Mouse (Mus musculus) ES-E14 (cell line): ENCODE data around the gene Osbpl2. TPM values are rescaled to one million over a fixed set of nuclear protein-coding genes. Genes with fewer than 3 reads are reported as not detected.

Experiments
- DNase-seq: peaks from one replicate; pipeline ENCODE4 v3.0.0-alpha.2; 2013; ENCODE audit warnings: low read depth, low spot score
- H3K27ac ChIP-seq: 2 replicates; pipeline ENCODE4 v1.5.1; 2012; ENCODE audit warnings: low read depth, mild to moderate bottlenecking, low read length, moderate library complexity, mixed read lengths; ENCODE audit not compliant: poor library complexity, insufficient read depth, severe bottlenecking
- H3K36me3 ChIP-seq: 2 replicates; pipeline ENCODE4 v1.6.1; 2012; ENCODE audit warnings: mild to moderate bottlenecking, low read length, moderate library complexity, mixed read lengths; ENCODE audit not compliant: control insufficient read depth, poor library complexity, insufficient read depth, severe bottlenecking
- H3K4me1 ChIP-seq, 2 experiments: fragments of 150-350 bp in 1 of 2; sonication (generic) in 1 of 2; 2 replicates each; pipeline ENCODE4 v1.6.1; 2012; ENCODE audit warnings: low read length in 2 of 2, mild to moderate bottlenecking in 1 of 2, mixed read lengths in 1 of 2; ENCODE audit not compliant: control insufficient read depth in 2 of 2, insufficient read depth in 2 of 2, poor library complexity in 1 of 2
- H3K4me3 ChIP-seq, 2 experiments: fragments of 150-350 bp in 1 of 2; sonication (generic) in 1 of 2; 2 replicates each; pipeline ENCODE4 v1.5.1; 2012; ENCODE audit warnings: low read length in 2 of 2, low read depth in 1 of 2, mild to moderate bottlenecking in 1 of 2, mixed read lengths in 1 of 2; ENCODE audit not compliant: insufficient read depth in 1 of 2, poor library complexity in 1 of 2, severe bottlenecking in 1 of 2
- H3K9ac ChIP-seq: 2 replicates; pipeline ENCODE4 v1.6.1; 2012; ENCODE audit warnings: low read depth, mild to moderate bottlenecking, low read length, mixed read lengths; ENCODE audit not compliant: poor library complexity, insufficient read depth, severe bottlenecking
- H3K9me3 ChIP-seq: fragments of 150-350 bp; sonication (generic); 2 replicates; pipeline ENCODE4 v1.6.1; 2012; ENCODE audit warnings: low read depth, mild to moderate bottlenecking, low read length; ENCODE audit not compliant: control insufficient read depth, insufficient read depth
- CHD2 ChIP-seq: IDR thresholded peaks from 2 replicates; pipeline ENCODE4 v1.6.1; 2014; ENCODE audit warnings: mild to moderate bottlenecking, low read depth, low read length, inconsistent platforms
- HCFC1 ChIP-seq: IDR thresholded peaks from 2 replicates; pipeline ENCODE4 v1.6.1; 2012; ENCODE audit warnings: low read length, inconsistent platforms, borderline replicate concordance; ENCODE audit not compliant: insufficient read depth
- MAFK ChIP-seq: IDR thresholded peaks from 2 replicates; pipeline ENCODE4 v1.6.1; 2014; ENCODE audit warnings: mild to moderate bottlenecking, low read depth, low read length, inconsistent platforms; ENCODE audit not compliant: insufficient read depth
- ZC3H11A ChIP-seq: IDR thresholded peaks from 2 replicates; pipeline ENCODE4 v1.6.1; 2012; ENCODE audit warnings: low read depth, mild to moderate bottlenecking, inconsistent platforms, low read length, borderline replicate concordance
- ZNF384 ChIP-seq: IDR thresholded peaks from 2 replicates; pipeline ENCODE4 v1.6.1; 2012; ENCODE audit warnings: low read depth, low read length, inconsistent platforms
- in situ Hi-C, 2 experiments: fragments of 600-800 bp; cut with MboI; formaldehyde crosslinking; loops; one replicate each; pipeline ENCODE4 v1.15.1; 2025; ENCODE audit warnings: low sequenced_read_pairs in 2 of 2, inconsistent platforms in 1 of 2; ENCODE audit not compliant: unreplicated experiment in 2 of 2
- total RNA-seq: library from RNA; depleted of rRNA; stranded (reverse); fragments of 300-350 nt; gene quantifications from 2 replicates; pipeline ENCODE4 v1.2.3, GENCODE M21; 2012

Gene Osbpl2
- total RNA-seq, 1 experiment: 12.3 TPM

DNA sequence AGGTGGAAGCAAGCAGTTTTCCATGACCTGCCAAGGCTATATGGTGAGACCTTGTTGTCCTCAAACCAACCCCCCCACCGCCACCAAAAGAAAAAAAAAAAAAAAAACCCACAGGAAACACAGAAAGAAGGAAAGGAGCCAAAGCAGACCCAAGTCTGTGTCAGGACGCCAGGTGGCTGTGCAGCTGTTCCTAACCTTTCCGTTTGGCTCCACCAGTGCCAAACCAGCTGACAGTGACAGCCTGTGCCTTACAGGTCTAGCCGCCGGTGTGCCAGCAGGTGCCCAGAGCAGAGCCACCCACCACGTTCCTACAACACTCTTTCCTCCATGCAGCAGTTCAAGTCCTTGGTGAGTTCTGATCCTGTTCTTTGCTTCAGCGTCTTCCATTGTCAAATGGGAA, 46.2 kb upstream of the Osbpl2 start:
- in situ Hi-C loops: no loop called here
- H3K27ac ChIP-seq: no peak overlapping the region
- no peak overlapping the region for H3K9ac ChIP-seq
- no peak for TF ChIP-seq MAFK
- no peak for TF ChIP-seq CHD2
- TF ChIP-seq HCFC1: no peak
- no peak for TF ChIP-seq ZNF384
- no peak for TF ChIP-seq ZC3H11A
- no peak for DNase-seq
- peaks cover 2 to 15% of the 10 kb centered on the region in 2 experiments; a peak in 2 of 4 replicates for H3K4me1 ChIP-seq
- no peak overlapping the region for H3K4me3 ChIP-seq
- no peaks in the 10 kb centered on the region for H3K9me3 ChIP-seq
- H3K36me3 ChIP-seq: peaks cover 6% of the 10 kb centered on the region; the same call in 1 of the 2 replicates

DNA sequence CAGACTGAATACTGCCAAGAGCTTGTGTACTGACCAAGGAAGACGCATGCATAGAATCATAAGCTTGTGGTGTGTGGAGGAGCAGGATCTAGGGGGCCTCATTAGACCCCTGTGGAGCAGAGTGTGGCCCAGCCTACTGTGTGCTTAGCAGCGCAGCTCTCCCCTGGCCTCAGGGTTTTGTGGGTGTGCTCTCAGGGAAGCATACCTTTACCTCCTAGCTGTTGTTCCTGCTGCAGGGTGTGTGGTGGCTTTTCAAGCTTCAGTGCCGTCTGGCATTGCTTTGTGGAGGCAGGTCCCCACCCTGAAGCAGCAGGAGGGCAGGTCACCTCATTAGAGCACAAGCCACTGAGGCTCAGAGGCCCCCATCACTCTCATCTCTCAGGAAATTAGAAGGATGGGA, 41.5 kb upstream of the Osbpl2 start:
- in situ Hi-C loops: no loop called here
- no peak overlapping the region; the same call in 1 of the 2 replicates for H3K27ac ChIP-seq
- H3K36me3 ChIP-seq: peaks cover 8% of the 10 kb centered on the region; the same call in 1 of the 2 replicates

DNA sequence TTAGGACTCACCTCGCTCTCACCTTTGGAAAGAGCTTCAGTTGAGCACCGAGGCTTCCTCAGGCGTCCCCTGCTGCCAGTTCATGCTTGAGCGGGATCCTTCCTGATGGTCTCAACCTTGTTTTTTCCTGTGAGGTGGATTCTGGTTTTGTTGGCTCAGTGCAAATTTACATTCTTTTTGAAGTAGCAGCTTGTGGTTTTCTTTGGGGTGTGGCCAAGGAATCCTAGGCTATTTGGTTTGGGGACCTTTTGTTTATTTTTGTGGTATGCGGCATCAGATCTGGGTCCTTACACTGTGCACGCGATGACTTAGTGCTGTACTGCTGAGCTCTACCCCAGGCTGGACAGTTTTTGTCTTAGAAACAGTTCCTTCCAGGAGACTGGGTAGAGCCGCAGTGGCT, 38.4 kb upstream of the Osbpl2 start:
- no peak for DNase-seq
- peaks cover 2 to 31% of the 10 kb centered on the region in 2 experiments; a peak in 3 of 4 replicates for H3K4me1 ChIP-seq
- H3K9ac ChIP-seq: no peak overlapping the region
- TF ChIP-seq ZC3H11A (no peak), CHD2 (no peak), HCFC1 (no peak), ZNF384 (no peak), MAFK (no peak)
- no peak overlapping the region for H3K4me3 ChIP-seq
- H3K27ac ChIP-seq: no peak overlapping the region
- peaks cover 14% of the 10 kb centered on the region; the same call in 1 of the 2 replicates for H3K36me3 ChIP-seq
- in situ Hi-C loops: no loop called here
- no peaks in the 10 kb centered on the region for H3K9me3 ChIP-seq

More for the DNA sequence above, 41.5 kb upstream of the Osbpl2 start:
- H3K4me3 ChIP-seq: no peak overlapping the region
- H3K9me3 ChIP-seq: no peaks in the 10 kb centered on the region
- no peak overlapping the region for H3K9ac ChIP-seq
- TF ChIP-seq HCFC1 (no peak), MAFK (no peak), ZC3H11A (no peak), ZNF384 (no peak), CHD2 (no peak)
- no peak for DNase-seq
- H3K4me1 ChIP-seq: peaks cover 2 to 13% of the 10 kb centered on the region in 2 experiments; a peak in 3 of 4 replicates

DNA sequence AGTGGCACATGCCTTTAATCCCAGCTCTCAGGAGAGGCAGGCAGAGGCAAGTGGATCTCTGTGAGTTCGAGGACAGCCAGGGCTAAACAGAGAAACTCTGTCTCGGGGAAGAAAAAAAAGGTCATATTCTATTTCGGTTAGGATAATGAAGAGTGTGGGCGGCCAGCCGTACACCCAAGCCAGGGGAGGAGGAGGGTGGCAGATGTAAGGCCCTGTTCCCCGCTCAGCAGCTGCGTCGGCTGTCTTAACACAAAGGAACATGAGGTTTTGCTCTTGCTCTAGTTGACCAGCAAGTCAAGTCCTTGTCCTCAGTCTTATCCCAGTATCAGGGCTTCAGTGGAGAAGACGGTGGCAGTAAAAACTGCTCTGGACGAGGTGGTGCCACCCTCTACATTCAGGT, 36.0 kb upstream of the Osbpl2 start:
- no peak overlapping the region for H3K4me3 ChIP-seq
- no peak overlapping the region for H3K9ac ChIP-seq
- H3K9me3 ChIP-seq: no peaks in the 10 kb centered on the region
- peaks cover 14% of the 10 kb centered on the region; the same call in 1 of the 2 replicates for H3K36me3 ChIP-seq
- in situ Hi-C loops: no loop called here
- DNase-seq: no peak
- TF ChIP-seq CHD2 (no peak), ZNF384 (no peak), ZC3H11A (no peak), HCFC1 (no peak), MAFK (no peak)
- H3K4me1 ChIP-seq: peaks cover 2 to 28% of the 10 kb centered on the region in 2 experiments; a peak in 3 of 4 replicates
- H3K27ac ChIP-seq: no peak overlapping the region

DNA sequence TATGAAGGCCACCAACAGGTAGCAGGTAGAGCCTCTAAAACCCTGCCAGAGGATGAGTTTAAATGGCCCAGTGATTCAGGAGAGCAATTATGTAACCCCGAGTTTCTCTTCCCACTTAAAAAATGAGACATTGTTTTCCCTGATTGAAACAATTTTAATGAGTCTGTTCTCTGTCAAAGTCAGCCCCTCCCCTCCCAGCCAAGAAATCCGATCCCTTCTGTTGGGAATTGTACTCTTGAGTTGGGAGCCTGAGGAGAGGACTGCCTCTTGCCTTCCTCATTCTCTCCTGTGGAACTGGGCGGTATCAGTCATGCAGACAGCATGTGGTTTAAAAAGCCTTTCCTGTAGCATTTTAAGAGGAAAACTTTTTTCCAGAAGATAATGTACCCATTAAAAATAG, 34.5 kb upstream of the Osbpl2 start:
- no peak for TF ChIP-seq ZC3H11A
- TF ChIP-seq MAFK: no peak
- no peak for TF ChIP-seq ZNF384
- TF ChIP-seq HCFC1: no peak
- no peak for TF ChIP-seq CHD2
- Histone ChIP-seq H3K27ac (no peak overlapping the region), H3K9ac (no peak overlapping the region), H3K4me3 (no peak overlapping the region), H3K9me3 (no peaks in the 10 kb centered on the region), H3K4me1 (peaks cover 0 to 24% of the 10 kb centered on the region in 2 experiments; a peak in 2 of 4 replicates), H3K36me3 (peaks cover 9% of the 10 kb centered on the region; the same call in 1 of the 2 replicates)
- DNase-seq: no peak
- in situ Hi-C loops: no loop called here
